Mouse (Mus musculus): ENCODE data around the gene Rimbp2.

DNA sequence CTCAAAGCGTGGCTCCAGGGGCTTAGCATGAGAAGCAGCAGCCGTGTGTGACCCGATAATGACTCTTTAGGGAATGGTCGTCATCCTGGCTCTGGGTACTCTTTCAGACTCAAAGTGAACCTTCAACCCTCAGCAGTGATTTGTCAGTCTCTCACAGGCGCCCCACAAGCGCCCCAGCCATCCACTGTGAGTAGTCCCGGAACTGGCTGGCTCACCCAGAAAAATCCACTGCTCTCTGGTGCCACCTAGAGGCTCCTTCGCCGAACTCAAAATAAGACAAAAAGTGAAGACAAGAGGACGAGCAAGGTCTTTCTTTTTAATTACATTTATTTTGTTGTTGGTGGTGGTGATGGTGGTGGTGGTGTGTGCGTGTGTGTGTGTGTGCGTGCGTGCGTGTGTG is 18.0 kb upstream of the Rimbp2 start:
- TF ChIP-seq CTCF (IDR thresholded peaks at IDR 0.05; ENCODE audit: low read depth, low read length) (no peak), POLR2AphosphoS5 (IDR thresholded peaks at IDR 0.05; ENCODE audit: insufficient replicate concordance, low read depth, low read length) (no peak), GATA1 (IDR thresholded peaks at IDR 0.05; ENCODE audit: borderline replicate concordance, low read length) (no peak), GATA2 (IDR thresholded peaks at IDR 0.05; ENCODE audit: borderline replicate concordance, low read depth, low read length) (no peak)

Data from G1E (cell line).